Mouse (Mus musculus) kidney, embryonic 15.5 days (tissue): ENCODE measurements at regions not wholly inside any gene's neighbourhood (a gene's known extent, or its start where the extent isn't known, plus 50 kb on each side); places are given as distances from the start of the nearest gene placed in this dataset.
A peak's percentile ranks its signal among the peaks of the same experiment; 100 is the strongest.

Experiments used
- ATAC-seq: fragments of 200-750 bp; cut with Nextera tagmentation; replicated peaks from 2 replicates; pipeline ENCODE4 v1.8.0; 2017; ENCODE audit warnings: moderate TSS enrichment; ENCODE audit not compliant: low FRiP score
- H3K27ac ChIP-seq: fragments of 300-500 bp; sonication (generic); 2 replicates; pipeline ENCODE4 v1.5.1; 2015; ENCODE audit warnings: mild to moderate bottlenecking, inconsistent platforms
- H3K27me3 ChIP-seq: fragments of 300-500 bp; sonication (generic); 2 replicates; pipeline ENCODE4 v1.6.1; 2015; ENCODE audit warnings: inconsistent platforms
- H3K36me3 ChIP-seq: fragments of 300-500 bp; sonication (generic); 2 replicates; pipeline ENCODE4 v1.6.1; 2015; ENCODE audit warnings: inconsistent platforms
- H3K4me1 ChIP-seq: fragments of 300-500 bp; sonication (generic); 2 replicates; pipeline ENCODE4 v1.6.1; 2015; ENCODE audit warnings: inconsistent platforms
- H3K4me2 ChIP-seq: fragments of 300-500 bp; sonication (generic); 2 replicates; pipeline ENCODE4 v1.6.1; 2015; ENCODE audit warnings: moderate library complexity, mild to moderate bottlenecking, inconsistent platforms
- H3K4me3 ChIP-seq: fragments of 300-500 bp; sonication (generic); replicated peaks from 2 replicates; pipeline ENCODE4 v1.5.1; 2015; ENCODE audit warnings: mild to moderate bottlenecking, inconsistent platforms
- H3K9ac ChIP-seq: fragments of 300-500 bp; sonication (generic); 2 replicates; pipeline ENCODE4 v1.6.1; 2015; ENCODE audit warnings: mild to moderate bottlenecking, inconsistent platforms
- H3K9me3 ChIP-seq: fragments of 300-500 bp; sonication (generic); replicated peaks from 2 replicates; pipeline ENCODE4 v1.6.1; 2016; ENCODE audit warnings: inconsistent platforms
- WGBS: fragments of 180-500 bp; shearing (Covaris S2); methylation state at CpG from one replicate; pipeline ENCODE4 v1.1.7; 2015; ENCODE audit warnings: mixed read lengths; 5-methylcytosine and 5-hydroxymethylcytosine counted together

DNA sequence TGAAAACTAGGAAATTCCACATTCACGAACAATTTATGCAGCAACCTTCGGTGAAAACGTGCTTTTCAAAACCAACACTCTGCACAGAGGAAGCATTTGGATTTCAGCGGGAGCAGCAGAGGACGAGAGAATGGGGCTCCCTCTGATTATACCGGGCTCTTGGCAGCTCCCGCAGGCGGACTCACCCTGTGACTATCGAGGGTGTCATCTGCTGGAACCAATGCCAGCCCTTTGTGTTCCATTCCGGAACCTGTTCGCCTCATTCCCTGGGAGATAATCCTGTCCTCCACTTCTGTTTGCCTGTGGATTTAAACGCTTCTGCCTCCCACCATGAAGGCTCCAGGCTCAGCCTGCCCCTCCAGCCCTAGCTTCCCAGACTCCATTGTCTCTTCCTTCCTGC is 77.1 kb downstream of the Utp18 start:
- 87% methylated on average over 12 of the region's 12 CpGs for WGBS
- no peaks in the 10 kb centered on the region for H3K9me3 ChIP-seq
- H3K4me1 ChIP-seq: no peaks in the 10 kb centered on the region
- no peaks in the 10 kb centered on the region for H3K27me3 ChIP-seq
- no peak overlapping the region for H3K4me2 ChIP-seq
- no peak overlapping the region for H3K9ac ChIP-seq
- ATAC-seq: no peak
- H3K4me3 ChIP-seq: no peak overlapping the region
- no peak overlapping the region for H3K27ac ChIP-seq
- H3K36me3 ChIP-seq: no peaks in the 10 kb centered on the region

DNA sequence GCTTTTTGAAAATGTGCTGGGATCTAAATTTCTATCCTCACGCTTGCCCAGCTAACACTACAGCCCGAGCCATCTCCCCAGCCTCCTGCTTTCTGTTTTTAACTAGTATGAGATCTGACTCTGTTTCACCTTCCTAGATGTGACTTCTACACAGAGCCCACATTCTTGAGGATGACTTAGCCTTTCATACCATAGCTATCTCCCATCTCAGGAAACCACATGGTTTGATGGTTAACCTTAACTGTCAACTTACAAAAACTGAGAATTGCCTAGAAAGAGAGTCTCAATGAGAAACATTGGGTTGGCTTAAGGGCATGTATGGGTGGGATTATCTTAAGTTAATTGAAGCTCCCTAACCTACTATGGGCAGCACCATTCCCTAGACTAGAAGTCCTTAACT is 78.4 kb downstream of the Utp18 start:
- no peak for ATAC-seq
- Histone ChIP-seq H3K27ac (no peak overlapping the region), H3K4me1 (no peaks in the 10 kb centered on the region), H3K9me3 (no peaks in the 10 kb centered on the region), H3K4me2 (no peak overlapping the region), H3K9ac (no peak overlapping the region), H3K27me3 (no peaks in the 10 kb centered on the region), H3K36me3 (no peaks in the 10 kb centered on the region), H3K4me3 (no peak overlapping the region)
- 94% methylated on average over 2 of the region's 2 CpGs for WGBS

DNA sequence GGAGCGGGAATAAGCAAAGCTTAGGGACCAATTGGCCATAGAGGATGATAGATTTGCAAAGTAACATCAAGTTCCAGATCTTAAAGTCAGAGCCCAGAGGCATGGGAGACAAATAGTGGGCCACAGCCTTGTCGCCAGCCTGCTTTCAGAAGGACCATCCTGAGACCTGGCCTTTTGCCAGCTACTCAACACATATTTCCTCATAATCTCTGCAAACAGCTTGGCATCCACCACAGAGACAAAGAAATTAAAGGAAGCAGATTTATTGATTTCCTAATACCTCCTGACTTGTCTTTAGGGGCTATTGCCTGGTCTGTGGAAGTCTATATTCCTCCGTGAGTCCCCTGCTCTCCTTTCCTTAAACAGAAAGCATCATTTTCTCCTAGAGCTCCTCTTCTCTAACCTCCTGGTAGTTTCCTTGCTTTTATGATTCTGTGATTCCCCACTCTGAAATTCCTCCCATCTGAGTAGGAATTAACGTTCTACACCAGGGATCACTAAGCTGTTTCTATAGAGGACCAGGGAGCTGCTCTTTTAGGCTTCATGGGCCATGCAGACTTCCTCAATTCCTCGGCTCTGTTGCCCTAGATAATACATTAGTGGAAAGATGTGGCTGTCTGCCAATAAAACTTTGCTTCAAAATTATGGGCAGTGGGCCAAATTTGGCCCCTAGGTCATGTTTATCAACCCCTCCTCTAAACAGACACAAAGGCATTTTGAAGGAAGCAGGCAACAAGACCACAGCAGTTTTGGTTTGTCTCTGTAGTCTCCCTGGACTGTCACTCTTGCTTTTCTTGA is 114.2 kb downstream of the Utp18 start:
- Histone ChIP-seq H3K27me3 (no peaks in the 10 kb centered on the region; the same call in 1 of the 2 replicates), H3K9ac (no peak overlapping the region), H3K9me3 (no peaks in the 10 kb centered on the region), H3K4me1 (no peaks in the 10 kb centered on the region), H3K4me3 (no peak overlapping the region), H3K36me3 (no peaks in the 10 kb centered on the region), H3K27ac (no peak overlapping the region), H3K4me2 (no peak overlapping the region)
- WGBS: 65% methylated on average over 5 of the region's 5 CpGs
- no peak for ATAC-seq

DNA sequence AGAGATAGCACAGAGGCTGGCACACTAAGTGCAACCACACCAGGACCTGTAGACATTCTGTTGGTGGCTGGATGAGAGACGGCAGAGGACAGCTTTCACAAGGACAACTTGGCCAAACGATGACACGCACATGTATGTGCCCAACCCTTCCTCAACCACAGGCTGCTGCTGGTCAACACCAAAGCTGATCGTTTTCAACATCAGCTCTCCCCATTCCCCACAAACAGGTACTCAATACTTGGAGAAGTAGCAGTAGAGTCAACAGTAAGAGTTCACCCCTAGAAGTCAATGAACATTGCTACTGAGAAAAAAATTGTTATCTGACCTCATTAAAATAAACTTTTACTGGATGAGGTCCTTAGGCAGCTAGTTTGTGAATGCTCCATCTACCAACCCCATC is 119.6 kb downstream of the Utp18 start:
- H3K4me2 ChIP-seq: no peak overlapping the region
- no peak for ATAC-seq
- WGBS: 92% methylated on average over 4 of the region's 4 CpGs
- peaks cover 7% of the 10 kb centered on the region for H3K4me1 ChIP-seq
- no peak overlapping the region for H3K9ac ChIP-seq
- no peaks in the 10 kb centered on the region; the same call in 1 of the 2 replicates for H3K27me3 ChIP-seq
- no peaks in the 10 kb centered on the region for H3K36me3 ChIP-seq
- no peaks in the 10 kb centered on the region for H3K9me3 ChIP-seq
- H3K27ac ChIP-seq: no peak overlapping the region
- no peak overlapping the region for H3K4me3 ChIP-seq

DNA sequence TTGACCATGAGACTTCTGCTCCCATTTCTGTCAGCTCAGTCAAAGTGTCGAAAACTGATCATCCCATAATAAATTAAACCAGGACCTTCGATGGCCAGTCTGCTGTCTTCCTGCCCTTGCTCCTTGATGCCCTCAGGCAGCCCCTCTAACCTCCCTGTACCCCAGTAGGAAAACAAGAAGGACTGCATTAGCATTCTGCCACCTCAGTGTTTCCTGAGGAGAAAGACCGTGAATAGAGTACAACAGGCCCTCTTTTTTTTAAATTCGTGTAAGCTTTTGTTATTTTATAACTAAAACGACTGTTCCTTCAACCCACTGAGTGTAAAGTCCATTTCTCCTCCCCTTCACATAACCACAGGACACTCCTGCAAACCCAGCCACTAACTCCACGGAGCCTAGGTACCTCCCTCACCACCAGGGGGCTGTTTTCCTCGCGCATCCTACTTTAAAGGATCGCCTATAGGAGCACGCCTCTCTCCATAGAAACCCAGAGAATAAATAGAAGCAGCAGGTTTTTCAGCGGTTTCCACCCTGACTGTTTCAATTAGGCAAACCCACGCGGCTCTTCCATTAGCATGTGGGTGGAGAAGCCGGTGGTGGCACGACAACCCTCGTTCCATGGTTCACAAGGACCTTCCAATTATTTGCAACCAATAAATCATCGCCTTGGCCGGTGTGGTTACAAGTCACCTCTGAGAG is 122.6 kb downstream of the Utp18 start:
- Histone ChIP-seq H3K27me3 (no peaks in the 10 kb centered on the region; the same call in 1 of the 2 replicates), H3K4me3 (peak overlapping the region; percentile 13; the same call in 1 of the 2 replicates), H3K4me1 (peaks cover 7% of the 10 kb centered on the region), H3K27ac (no peak overlapping the region), H3K4me2 (peak overlapping the region; percentile 52), H3K9me3 (no peaks in the 10 kb centered on the region), H3K9ac (no peak overlapping the region), H3K36me3 (no peaks in the 10 kb centered on the region)
- peak; percentile 92 for ATAC-seq
- WGBS: 16% methylated on average over 18 of the region's 18 CpGs

DNA sequence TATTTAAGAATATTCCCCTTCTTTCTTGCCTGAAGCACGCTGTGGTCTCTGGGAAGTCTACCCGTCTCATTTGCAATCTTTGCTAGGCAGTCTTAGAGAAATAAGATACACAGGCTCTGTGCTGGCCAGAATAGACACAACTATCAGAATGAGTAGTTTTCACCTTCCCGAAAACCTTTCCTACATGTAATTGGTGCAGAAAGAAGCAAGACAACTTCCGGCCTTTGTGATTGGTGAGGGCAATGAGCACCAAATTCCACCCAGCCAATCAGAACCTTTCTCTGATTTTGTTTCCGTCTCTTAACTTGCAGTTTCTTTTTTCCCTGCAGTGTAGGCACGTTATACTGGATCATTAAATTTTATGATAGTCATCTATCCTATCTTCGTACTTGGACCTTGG is 127.7 kb downstream of the Utp18 start:
- no peaks in the 10 kb centered on the region for H3K36me3 ChIP-seq
- ATAC-seq: no peak
- H3K4me2 ChIP-seq: no peak overlapping the region
- no peaks in the 10 kb centered on the region for H3K4me1 ChIP-seq
- H3K9me3 ChIP-seq: no peaks in the 10 kb centered on the region
- H3K27me3 ChIP-seq: no peaks in the 10 kb centered on the region; the same call in 1 of the 2 replicates
- WGBS: 62% methylated on average over 7 of the region's 7 CpGs
- no peak overlapping the region for H3K27ac ChIP-seq
- H3K9ac ChIP-seq: no peak overlapping the region
- H3K4me3 ChIP-seq: no peak overlapping the region

DNA sequence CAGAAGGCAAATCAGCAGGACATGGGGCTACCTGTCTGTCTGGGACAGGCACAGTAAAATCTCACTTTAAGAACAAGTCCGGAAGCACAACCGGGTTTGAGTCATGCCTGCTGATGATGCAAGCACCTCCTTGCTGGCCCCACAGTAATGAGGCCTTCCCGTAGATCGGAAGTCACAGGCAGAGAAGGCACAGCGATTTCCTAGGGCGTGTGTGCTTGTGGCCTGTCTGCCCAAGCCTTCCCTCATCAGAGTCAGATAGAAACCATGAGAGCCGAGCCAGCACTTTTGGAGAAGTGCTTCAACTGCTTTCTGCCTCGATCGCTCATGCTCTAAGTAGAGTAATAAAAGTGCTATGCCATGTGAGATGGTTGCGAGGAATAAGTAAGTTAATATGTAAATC is 148.9 kb downstream of the Utp18 start:
- Histone ChIP-seq H3K4me1 (no peaks in the 10 kb centered on the region), H3K36me3 (no peaks in the 10 kb centered on the region), H3K9me3 (no peaks in the 10 kb centered on the region), H3K9ac (no peak overlapping the region), H3K27me3 (no peaks in the 10 kb centered on the region), H3K4me3 (no peak overlapping the region), H3K27ac (no peak overlapping the region), H3K4me2 (no peak overlapping the region)
- ATAC-seq: no peak
- WGBS: 81% methylated on average over 10 of the region's 10 CpGs

DNA sequence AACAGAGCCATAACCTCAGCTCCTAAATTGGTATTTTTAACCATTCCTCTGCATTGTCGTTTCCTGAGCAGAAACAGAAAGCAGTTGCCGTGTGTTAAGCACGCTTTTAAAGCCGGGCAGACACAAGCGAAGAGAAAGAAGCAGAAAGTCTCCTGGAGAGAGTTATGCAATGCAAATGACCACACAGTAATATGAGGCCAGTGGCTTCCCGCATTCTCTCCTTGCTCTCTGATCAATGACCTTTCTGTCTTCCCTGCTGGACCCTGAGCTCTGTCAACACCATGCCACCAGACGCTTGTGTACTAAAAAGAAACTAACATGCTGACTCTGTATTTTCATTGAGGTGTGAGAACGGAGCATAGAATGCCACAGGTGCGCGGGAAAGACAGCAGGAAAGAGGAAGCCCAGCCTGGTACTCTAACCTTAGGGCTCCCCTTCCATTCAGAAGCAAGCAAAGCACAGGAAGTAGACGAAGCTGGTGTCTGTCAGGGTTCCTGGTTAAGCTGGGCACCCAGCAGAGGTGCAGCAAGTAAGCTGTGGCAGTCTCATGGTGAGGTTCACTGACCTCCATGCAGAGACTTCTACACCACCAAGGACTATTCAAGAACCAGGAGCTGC is 151.9 kb downstream of the Utp18 start:
- Histone ChIP-seq H3K4me2 (no peak overlapping the region), H3K4me3 (no peak overlapping the region), H3K9me3 (no peaks in the 10 kb centered on the region), H3K4me1 (no peaks in the 10 kb centered on the region), H3K27ac (no peak overlapping the region), H3K36me3 (no peaks in the 10 kb centered on the region), H3K27me3 (no peaks in the 10 kb centered on the region), H3K9ac (no peak overlapping the region)
- ATAC-seq: no peak
- WGBS: 62% methylated on average over 11 of the region's 11 CpGs

DNA sequence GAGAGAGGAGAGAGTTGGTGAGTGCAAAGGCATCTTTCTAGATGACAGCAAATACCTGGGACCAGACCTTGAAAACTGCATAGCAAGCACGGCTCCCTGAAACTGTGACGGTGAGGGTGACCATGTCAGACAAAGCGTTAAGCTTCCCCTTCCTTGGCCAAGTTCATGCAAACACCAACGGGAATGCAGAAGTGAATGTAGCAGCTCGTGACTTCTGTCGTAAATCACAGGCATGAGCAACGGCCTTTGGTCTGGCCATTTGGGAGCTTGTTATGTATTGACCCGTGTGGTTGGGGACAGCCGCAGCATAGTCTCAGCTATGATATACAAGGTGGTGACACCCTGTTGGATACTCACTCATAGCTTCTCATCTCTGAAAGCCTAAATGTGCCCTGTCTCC is 156.4 kb downstream of the Utp18 start:
- WGBS: 41% methylated on average over 9 of the region's 9 CpGs
- H3K4me3 ChIP-seq: no peak overlapping the region
- no peaks in the 10 kb centered on the region for H3K36me3 ChIP-seq
- no peak overlapping the region for H3K9ac ChIP-seq
- ATAC-seq: no peak
- H3K4me1 ChIP-seq: no peaks in the 10 kb centered on the region
- no peaks in the 10 kb centered on the region for H3K27me3 ChIP-seq
- H3K4me2 ChIP-seq: no peak overlapping the region
- no peak overlapping the region for H3K27ac ChIP-seq
- no peaks in the 10 kb centered on the region for H3K9me3 ChIP-seq

DNA sequence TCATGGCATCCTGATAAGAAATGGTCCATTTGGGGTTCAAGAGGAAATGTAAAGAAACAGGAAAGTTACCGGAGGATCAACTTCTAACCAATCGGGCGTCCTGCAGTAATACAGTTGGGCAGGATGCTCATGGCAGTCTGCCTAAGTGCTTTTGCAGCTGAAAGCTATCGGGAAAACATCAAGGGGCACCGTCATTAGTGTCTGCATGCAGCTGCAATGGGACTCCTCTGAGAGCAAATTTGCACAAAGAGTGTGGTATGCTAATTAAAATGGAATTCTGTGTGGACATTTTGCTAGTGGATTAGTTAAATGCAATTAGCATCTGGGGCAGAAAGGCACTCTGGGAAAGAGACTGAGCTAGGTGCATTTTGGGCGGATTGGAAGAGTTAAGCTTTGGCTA is 160.3 kb downstream of the Utp18 start:
- 79% methylated on average over 6 of the region's 6 CpGs for WGBS
- ATAC-seq: no peak
- H3K9me3 ChIP-seq: no peaks in the 10 kb centered on the region
- no peak overlapping the region for H3K4me2 ChIP-seq
- no peaks in the 10 kb centered on the region for H3K36me3 ChIP-seq
- H3K27ac ChIP-seq: no peak overlapping the region
- H3K9ac ChIP-seq: no peak overlapping the region
- H3K4me1 ChIP-seq: no peaks in the 10 kb centered on the region
- no peaks in the 10 kb centered on the region for H3K27me3 ChIP-seq
- H3K4me3 ChIP-seq: no peak overlapping the region

DNA sequence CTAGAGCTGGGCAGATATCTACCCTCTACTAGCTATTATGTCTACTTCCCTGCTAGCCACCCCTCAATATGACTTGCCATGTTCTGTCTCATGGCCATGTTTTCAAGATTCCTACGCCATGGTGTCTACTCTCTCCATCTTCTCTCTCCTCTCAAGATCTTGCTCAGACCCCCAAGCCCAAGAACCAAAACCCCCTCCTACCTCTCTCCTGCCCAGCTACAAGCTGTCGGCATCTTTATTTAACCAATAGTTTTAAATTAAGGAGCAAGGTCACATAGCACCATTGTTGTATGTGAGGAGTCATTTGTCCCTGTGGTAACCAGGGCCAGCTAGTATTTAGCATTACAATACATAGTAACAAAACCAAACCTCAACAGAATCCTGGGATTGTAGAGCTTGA is 166.4 kb downstream of the Utp18 start:
- 90% methylated on average over 2 of the region's 2 CpGs for WGBS
- no peak overlapping the region for H3K4me2 ChIP-seq
- ATAC-seq: no peak
- no peaks in the 10 kb centered on the region for H3K9me3 ChIP-seq
- no peaks in the 10 kb centered on the region for H3K36me3 ChIP-seq
- no peak overlapping the region for H3K4me3 ChIP-seq
- H3K27ac ChIP-seq: no peak overlapping the region
- no peaks in the 10 kb centered on the region for H3K27me3 ChIP-seq
- H3K4me1 ChIP-seq: no peaks in the 10 kb centered on the region
- no peak overlapping the region for H3K9ac ChIP-seq

DNA sequence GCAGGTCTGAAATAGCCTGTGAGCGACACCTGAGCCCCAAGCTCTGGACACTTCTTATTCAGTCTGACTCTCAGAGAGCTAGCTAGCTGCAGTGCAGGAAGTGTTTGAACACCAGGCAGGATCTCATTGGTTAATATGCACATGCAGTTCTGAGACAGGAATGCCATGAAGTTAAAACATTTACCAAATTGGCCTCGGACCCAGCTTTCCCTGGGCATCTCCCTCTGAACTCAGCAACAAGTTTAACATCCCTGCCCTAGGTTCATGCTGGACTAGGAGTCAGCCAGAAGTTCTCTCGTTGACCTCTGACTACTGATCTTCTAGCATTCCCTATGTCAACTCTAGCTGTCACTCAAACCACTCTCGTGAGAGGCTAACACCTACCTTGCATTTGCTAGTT is 175.9 kb downstream of the Utp18 start:
- Histone ChIP-seq H3K9ac (no peak overlapping the region), H3K27me3 (no peaks in the 10 kb centered on the region), H3K36me3 (no peaks in the 10 kb centered on the region), H3K9me3 (no peaks in the 10 kb centered on the region), H3K27ac (no peak overlapping the region), H3K4me1 (no peaks in the 10 kb centered on the region), H3K4me3 (no peak overlapping the region), H3K4me2 (no peak overlapping the region)
- 67% methylated on average over 4 of the region's 4 CpGs for WGBS
- ATAC-seq: peak; percentile 80; the same call in 1 of the 2 replicates
